Mouse (Mus musculus) thymus, adult 2 months (tissue): ENCODE data around the gene Asb4. TPM values are rescaled to one million over a fixed set of nuclear protein-coding genes. Genes with fewer than 3 reads are reported as not detected.

Source experiments
- DNase-seq: peaks from one replicate; pipeline ENCODE4 v3.0.0; 2021
- H3K27ac ChIP-seq: fragments of 200-500 bp; 2 replicates; pipeline ENCODE4 v1.5.1; 2012; ENCODE audit warnings: low read length, control low read depth; ENCODE audit not compliant: control insufficient read depth, insufficient read depth
- H3K27me3 ChIP-seq: fragments of 200-500 bp; 2 replicates; pipeline ENCODE4 v1.6.1; 2012; ENCODE audit warnings: mild to moderate bottlenecking, low read length, moderate library complexity, mixed read lengths; ENCODE audit not compliant: control insufficient read depth, insufficient read depth
- H3K36me3 ChIP-seq: fragments of 200-500 bp; 2 replicates; pipeline ENCODE4 v1.6.1; 2012; ENCODE audit warnings: mild to moderate bottlenecking, low read length, moderate library complexity; ENCODE audit not compliant: control insufficient read depth, insufficient read depth
- H3K4me1 ChIP-seq: fragments of 200-500 bp; replicated peaks from 2 replicates; pipeline ENCODE4 v1.6.1; 2012; ENCODE audit warnings: low read length; ENCODE audit not compliant: control insufficient read depth, insufficient read depth
- H3K4me3 ChIP-seq: fragments of 200-500 bp; 2 replicates; pipeline ENCODE4 v1.5.1; 2012; ENCODE audit warnings: mild to moderate bottlenecking, low read length, control low read depth, moderate library complexity; ENCODE audit not compliant: control insufficient read depth, insufficient read depth
- CTCF ChIP-seq: fragments of 200-500 bp; IDR thresholded peaks from 2 replicates; pipeline ENCODE4 v1.5.1; 2012; ENCODE audit warnings: mild to moderate bottlenecking, control low read depth, low read length, moderate library complexity, borderline replicate concordance; ENCODE audit not compliant: control insufficient read depth, poor library complexity, insufficient read depth; ENCODE audit errors: extremely low read depth
- POLR2A ChIP-seq: fragments of 200-500 bp; IDR thresholded peaks from 2 replicates; pipeline ENCODE4 v1.6.1; 2012; ENCODE audit warnings: mild to moderate bottlenecking, low read length, control low read depth, moderate library complexity; ENCODE audit not compliant: control insufficient read depth, poor library complexity, insufficient read depth; ENCODE audit errors: extremely low read depth
- WGBS: fragments of 180-500 bp; shearing (Covaris S2); methylation state at CpG from one replicate; pipeline ENCODE4 v1.1.7; 2018; 5-methylcytosine and 5-hydroxymethylcytosine counted together
- polyA plus RNA-seq: library from polyadenylated mRNA; depleted of rRNA; stranded (reverse); fragments of >200 nt; gene quantifications from 2 replicates; pipeline ENCODE4 v1.2.3, GENCODE M21; 2012

The Asb4 gene
- polyA plus RNA-seq, 1 experiment = 0.61 TPM

DNA sequence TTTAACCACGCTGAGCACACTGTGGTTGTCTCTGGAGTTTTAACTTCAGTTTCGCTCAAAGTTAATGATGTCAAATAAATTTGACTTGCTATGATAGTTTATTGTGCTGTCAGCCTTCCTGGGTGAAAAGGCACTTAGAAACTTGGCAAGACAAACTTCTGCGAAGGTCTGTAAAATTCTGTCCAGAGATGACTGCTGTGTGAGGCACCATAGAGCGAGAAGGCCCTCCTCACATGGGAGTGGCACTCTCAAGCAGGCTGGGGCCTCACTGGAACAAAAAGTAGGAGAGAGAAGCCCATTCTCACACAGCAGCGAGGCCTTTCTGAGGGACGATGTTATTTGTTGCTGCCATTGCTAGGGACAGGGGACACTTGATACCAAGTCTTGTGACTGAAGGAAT, 58.0 kb downstream of the Asb4 start:
- TF ChIP-seq POLR2A (no peak), CTCF (no peak)
- H3K4me3 ChIP-seq = no peak overlapping the region
- H3K4me1 ChIP-seq = peaks cover 12% of the 10 kb centered on the region
- no peaks in the 10 kb centered on the region for H3K36me3 ChIP-seq
- 96% methylated on average over 6 of the region's 6 CpGs for WGBS
- H3K27me3 ChIP-seq = no peaks in the 10 kb centered on the region
- no peak overlapping the region for H3K27ac ChIP-seq
- DNase-seq = no peak

DNA sequence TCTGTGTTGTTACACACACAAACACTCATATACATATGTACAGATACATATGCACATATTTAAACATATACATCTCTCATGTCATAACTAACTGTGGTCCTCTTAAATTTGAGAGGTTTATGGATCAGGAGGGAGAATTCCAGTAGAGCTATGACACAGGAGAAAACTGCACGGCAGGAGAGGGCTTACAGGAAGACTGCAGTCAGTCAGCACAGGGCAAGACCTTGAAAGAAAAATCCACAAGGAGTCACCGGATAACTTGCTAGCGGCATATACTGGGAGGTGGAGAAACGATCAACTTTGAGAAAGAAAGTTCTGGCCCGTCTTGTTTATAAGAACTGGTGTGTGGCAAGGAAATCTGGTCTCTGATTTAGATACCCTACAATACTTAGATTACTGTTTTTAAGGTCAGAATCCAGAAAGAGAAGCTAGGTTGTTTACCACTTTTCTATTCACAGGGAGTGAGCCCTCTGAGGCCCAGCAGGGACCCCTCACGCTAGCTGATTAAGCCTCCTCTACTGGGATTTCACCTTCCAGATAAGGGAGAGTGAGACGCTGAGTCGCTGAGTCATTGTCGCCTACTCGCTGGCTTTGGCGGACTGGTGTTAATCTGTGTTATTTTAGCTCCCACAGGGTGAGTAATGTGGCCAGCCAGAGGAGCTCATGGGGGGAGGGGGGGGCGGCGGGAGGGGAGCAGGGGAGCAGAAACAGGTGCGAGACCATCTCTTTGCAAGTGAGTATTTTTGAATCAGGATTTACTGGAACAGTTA, 59.3 kb downstream of the Asb4 start:
- TF ChIP-seq CTCF (no peak), POLR2A (no peak)
- Histone ChIP-seq H3K27me3 (no peaks in the 10 kb centered on the region), H3K36me3 (no peaks in the 10 kb centered on the region), H3K27ac (no peak overlapping the region), H3K4me3 (no peak overlapping the region), H3K4me1 (peaks cover 6% of the 10 kb centered on the region)
- no peak for DNase-seq
- WGBS = 22% methylated on average over 14 of the region's 14 CpGs

DNA sequence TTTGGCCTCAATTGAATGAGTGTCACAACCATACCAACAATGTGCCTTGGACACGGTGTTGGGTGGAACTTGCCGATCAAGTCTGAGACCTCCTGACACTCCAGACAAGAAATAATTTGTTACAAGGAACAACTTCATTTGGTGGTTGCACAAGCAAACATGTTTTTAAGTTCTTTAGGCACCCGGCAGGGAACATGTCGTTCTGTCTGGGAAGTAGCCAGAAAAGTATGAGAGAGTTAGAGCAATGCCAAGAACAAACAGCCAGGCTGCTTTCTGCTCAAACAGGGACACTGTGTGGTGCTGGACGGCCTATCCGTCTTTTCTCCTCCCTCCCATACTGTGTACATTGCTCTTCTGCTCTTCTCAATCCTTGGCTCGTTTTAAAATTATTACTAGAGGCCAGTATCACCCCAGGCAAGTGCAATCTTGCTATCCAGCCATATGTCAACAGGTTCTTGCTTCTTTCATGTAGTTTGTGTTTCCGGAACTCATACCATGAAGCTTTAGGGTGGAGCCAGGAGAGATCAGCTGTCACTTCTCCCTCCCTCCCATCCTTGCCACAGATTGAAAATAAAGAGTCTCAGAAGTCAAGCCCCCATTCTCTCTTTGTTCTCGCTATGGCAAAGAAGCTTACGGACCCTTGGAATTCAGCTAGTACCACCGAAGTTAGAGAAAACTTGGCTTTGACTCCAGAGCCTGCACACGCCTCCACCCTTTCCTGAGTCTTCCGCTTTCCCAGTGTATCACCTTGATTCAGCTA, 60.1 kb downstream of the Asb4 start:
- WGBS = 56% methylated on average over 13 of the region's 13 CpGs
- H3K4me1 ChIP-seq = peaks cover 6% of the 10 kb centered on the region
- H3K36me3 ChIP-seq = no peaks in the 10 kb centered on the region
- TF ChIP-seq CTCF (no peak), POLR2A (no peak)
- no peaks in the 10 kb centered on the region for H3K27me3 ChIP-seq
- no peak for DNase-seq
- H3K4me3 ChIP-seq = no peak overlapping the region
- H3K27ac ChIP-seq = no peak overlapping the region

DNA sequence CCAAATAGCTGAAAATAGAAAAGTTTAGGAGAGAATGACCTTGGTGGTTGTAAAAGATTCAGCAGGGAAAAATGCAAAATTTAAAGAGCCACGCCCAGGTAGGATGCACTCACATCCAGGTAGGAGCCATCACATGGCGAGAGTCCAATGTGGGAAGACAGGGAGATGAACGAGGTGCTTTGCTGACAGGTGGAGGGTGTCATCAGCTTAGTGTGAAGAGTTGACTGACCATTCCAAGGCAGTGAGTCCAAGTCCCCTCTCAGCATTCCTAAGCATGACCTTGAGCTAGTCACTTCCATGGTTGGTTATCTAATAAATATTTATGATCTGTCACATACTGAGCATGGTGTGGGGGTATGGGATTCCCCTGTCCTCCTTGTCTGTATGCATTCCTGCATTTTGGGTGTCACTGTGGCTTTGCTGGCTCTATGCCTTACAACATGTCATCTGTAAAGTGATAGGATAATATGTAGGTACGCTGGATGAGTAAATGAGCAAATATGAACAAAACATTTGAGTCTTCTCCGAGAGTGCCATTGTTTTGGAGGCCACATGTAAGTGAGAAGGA, 61.2 kb downstream of the Asb4 start:
- 95% methylated on average over 5 of the region's 5 CpGs for WGBS
- DNase-seq = no peak

DNA sequence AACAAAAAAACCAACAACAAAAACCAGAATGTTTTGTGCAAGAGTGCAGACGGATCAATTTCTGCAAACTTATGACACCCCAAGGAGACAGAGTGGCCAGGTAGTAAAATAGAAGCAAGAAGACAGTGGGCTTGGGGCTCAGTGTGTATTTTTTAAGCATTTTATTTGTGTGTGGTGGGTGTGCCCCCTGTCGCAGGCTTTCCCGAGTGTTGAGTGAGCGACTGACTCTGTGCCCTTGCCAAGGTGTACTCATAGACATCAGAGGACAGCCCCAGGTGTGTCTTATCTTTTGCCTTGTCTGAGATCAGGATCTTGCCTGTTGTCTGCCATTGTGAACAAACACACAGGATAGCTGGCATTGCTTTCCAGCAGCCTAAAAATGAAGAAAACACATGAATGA, 63.8 kb downstream of the Asb4 start:
- TF ChIP-seq CTCF = no peak
- no peak for TF ChIP-seq POLR2A
- DNase-seq = no peak
- WGBS = 94% methylated on average over 4 of the region's 4 CpGs
- Histone ChIP-seq H3K27ac (no peak overlapping the region), H3K27me3 (no peaks in the 10 kb centered on the region), H3K4me3 (no peak overlapping the region), H3K36me3 (no peaks in the 10 kb centered on the region), H3K4me1 (peaks cover 6% of the 10 kb centered on the region)

More for the DNA sequence above, 61.2 kb downstream of the Asb4 start:
- TF ChIP-seq POLR2A (no peak), CTCF (no peak)
- Histone ChIP-seq H3K27me3 (no peaks in the 10 kb centered on the region), H3K27ac (no peak overlapping the region), H3K4me3 (no peak overlapping the region), H3K36me3 (no peaks in the 10 kb centered on the region), H3K4me1 (peaks cover 6% of the 10 kb centered on the region)

DNA sequence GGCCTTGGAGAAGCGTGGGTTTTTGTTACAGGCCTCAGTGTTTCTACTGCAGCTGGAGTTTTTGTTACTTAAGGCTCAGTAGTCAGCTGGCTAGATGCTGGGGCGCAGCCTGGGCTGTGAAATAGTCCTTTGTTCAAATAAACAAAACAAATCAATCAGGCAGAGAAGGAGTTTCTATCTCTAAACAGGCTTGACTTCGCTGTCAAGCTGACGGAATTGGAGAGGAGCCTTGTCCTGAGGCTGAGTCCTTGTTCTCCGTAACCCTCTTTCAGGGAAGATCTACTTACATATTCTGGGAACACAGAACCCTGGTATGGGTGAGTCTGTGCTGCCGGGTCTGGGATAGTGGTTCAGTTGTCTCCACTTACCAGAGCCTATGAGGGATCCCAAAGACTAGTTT, 64.4 kb downstream of the Asb4 start:
- 88% methylated on average over 6 of the region's 6 CpGs for WGBS
- H3K27ac ChIP-seq = no peak overlapping the region
- H3K4me1 ChIP-seq = peaks cover 6% of the 10 kb centered on the region
- no peak for DNase-seq
- TF ChIP-seq CTCF (no peak), POLR2A (no peak)
- no peaks in the 10 kb centered on the region for H3K36me3 ChIP-seq
- no peak overlapping the region for H3K4me3 ChIP-seq
- H3K27me3 ChIP-seq = no peaks in the 10 kb centered on the region
